Mouse (Mus musculus): ENCODE results near the gene Arhgef10l.
A peak's percentile ranks its signal among the peaks of the same experiment; 100 is the strongest.

The Arhgef10l gene

DNA sequence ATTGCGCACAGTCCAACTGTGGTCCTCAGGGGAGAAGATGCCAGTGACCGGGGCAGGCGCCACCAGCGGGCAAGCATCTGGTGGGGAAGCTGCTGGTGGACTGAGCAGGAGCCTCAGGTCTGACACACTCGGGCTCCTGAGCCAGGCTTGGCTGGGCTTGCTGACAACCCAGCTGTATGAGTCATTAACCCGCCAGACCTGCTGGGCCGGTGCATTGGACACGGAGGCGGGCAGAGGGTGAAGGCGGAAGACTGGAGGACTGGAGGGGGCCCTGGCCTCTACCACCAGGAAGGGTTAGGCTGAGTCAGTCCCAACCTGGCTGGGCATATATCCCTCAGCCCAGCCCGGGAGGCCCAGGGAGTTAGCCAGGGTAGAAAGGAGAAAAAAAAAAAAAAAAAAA lies at the start of gene Arhgef10l:
Gene Arhgef10l, minus strand, starts transcription at position 253 of the 400 bp plus-strand sequence.
- DNase-seq (ENCODE audit: low spot score) = peak; percentile 96

DNA sequence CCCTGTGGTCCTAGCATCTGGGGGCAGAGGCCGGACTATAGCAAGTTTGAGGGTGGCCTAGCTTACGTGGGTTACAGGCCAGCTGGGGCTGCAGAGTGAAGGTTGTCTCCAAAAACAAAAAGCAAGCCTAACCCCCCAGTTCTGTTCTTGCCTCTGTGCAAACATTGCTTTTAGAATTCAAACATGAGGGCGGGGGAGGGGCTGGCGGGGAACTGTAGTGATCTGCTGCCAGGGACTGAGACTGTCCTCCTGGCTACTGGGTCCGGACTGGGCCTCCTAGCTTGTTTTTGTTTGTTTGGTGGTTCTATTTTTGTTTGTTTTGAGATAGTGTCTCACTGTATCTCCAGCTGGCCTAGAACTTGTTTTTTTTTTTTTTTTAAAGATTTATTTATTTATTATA lies 48.8 kb upstream of the Arhgef10l start:
- no peak for DNase-seq (ENCODE audit: low spot score)

DNA sequence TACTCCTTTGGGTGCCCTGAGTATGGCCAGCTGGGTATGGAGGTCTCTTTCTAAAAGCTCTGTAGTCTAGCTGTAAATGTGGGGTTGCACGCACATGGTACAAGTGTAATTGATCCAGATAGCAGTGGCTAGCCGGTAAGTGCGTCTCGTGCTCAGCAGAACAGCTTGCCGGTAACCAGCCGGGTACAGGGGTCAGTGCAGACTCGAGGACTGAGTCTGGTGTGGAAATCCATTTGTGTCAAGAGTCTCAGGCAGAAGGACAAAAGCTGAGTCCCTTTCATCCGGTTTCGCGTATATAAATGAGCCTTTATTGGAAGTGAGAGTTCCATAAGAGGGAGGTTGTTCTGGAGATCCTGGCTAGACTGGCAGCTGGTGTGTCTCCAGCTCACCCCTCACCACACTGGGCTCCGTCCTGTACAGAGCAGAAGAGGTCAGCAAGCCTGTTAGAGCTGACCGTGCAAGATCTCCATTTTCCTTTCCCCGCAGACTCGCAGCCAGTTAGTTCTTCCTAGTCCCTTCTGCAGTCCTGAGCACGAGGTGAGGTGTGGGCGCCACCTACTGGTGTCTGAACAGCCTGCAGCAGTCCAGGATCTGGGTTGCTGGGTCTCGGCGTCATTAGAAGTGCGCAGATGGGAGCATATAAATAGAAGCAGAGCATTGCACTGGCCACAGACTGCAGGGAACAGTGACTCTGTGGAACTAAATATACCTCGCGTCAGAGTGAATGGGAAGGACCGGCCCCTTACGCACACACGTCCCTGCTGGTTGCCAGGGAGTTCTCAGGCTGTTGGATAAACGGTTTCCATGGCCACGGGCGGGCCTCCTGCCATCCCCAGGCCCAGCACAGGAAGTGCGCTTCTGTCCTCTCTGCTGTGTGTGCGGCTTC lies 47.9 kb upstream of the Arhgef10l start:
- DNase-seq (ENCODE audit: low spot score) = peak; percentile 92

DNA sequence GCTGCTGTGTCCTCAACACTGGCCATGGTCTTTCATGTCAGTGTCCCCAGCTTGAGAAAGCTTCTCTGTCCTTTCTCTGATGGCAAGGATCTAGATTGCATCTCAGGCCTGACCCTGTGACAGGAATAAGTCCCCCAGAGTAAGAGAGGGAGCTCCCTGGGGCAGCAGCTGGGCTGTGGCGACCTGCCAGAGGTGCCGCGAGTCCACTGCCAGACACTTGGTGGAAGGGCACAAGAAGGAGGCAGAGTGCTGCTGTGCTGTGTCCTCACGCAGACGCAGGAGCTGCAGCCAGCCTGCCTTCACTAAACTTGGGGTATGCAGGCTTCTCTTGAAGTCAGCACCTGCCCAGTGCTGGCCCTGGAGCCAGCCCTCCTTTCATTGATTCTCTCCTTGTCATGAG lies 45.5 kb upstream of the Arhgef10l start:
- DNase-seq (ENCODE audit: low spot score) = no peak

DNA sequence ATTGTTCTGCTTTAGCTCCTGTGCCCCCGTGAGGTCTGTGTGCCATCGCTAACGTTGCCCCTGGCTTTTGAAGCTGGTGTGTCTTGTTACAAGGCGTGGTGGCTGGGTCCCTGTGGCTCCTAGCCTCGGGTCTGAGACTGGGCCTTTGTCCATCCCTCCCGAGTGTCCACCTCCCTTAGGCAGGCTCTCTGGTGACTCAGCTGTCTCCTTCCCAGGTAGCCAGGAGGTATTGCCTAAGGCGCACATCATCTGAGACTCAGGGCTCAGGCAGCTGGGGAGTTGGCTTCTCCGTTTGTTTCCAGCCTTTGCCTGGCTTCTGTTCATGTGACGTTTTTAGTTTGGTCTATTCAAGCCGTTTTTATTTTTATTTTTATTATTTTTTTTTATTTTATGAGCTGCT lies 45.0 kb upstream of the Arhgef10l start:
- DNase-seq (ENCODE audit: low spot score) = no peak

DNA sequence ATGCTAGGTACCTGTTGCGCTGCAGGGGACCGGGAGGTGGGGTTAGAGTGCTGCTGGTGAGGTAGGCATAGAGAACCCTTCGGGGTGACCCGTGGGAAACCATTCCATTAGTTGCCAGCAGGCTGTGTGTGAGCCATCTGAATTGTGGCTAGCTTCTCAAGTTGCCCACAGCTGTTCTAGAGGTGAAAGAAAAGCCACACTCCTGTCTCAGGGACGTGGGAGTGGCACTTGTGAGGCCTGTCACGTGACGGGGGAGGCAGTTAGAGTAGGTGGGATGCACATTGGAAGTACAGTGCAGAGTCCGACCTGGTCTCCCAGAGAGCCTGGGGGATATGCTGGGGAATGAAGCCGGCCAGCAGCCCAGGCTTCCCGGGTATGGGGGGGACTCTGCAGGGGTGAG lies 43.8 kb upstream of the Arhgef10l start:
- DNase-seq (ENCODE audit: low spot score) = no peak

DNA sequence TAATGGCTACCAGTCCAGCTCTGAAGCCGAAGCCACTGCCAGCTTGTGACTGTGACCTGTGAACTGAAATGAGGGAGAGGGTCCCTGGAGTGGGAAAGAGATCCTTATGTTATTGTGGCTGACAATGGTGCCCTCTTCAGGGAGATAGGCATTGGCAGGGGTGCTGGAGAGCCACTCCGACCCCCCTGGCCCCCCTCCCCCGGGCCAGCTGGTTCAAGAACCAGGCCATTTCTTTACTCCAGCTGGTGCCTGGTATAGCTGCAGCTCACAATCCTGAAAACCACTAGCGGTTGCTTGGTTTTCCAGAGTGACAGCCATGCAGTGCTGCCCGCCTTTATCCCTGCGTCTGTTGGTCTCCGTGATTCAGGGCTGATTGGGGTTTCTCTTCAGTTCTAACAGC lies 43.3 kb upstream of the Arhgef10l start:
- no peak for DNase-seq (ENCODE audit: low spot score)

DNA sequence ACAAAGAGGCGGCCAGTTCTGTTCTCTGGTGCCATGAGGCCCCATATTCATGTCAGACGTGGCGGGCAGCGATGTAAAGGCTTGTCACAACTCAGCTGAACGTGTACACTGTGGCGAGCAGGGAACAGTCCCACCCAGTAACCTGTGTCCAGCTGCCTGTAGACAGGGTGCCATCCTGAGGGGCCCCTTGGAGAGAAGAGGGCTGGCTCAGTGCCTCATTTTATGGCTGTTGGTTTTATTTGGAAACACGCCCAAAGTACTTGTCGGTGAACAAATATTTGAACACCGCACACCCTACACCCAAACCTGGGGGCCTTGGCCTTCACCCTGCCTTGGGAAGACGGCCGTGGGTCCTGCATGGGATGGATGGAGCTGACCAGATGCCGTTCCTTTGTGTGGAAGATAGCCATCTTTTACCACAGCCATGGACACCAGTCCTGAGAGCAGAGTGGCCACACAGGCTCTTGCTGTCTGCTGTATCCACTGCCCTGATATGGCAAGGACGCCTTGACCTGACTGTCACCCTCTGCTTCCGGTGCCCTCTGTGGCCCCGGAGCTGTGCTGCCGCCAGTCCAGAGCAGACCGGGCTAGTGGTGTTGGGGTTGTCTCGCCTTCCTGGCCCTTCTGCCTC lies 42.6 kb upstream of the Arhgef10l start:
- peak; percentile 43 for DNase-seq (ENCODE audit: low spot score)

DNA sequence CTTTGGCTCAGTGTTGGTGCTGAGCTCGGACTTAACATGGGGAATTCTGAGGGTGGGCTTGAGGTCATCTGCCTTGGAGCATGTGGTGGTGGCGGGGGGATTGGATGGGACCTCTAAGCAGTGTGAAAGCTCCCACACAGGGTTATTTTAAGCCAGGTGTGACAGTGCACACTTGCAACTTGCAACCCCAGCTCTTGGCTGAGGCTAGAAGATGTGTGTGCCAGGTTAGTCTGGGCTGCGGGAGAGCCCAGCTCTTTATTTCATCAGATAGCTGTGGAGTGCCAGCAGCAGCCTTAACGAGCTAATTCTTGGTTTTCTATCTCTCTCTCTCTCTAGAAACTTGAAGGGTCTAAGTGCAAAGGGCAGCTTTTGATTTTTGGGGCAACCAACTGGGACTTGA lies 41.8 kb upstream of the Arhgef10l start:
- no peak for DNase-seq (ENCODE audit: low spot score)

DNA sequence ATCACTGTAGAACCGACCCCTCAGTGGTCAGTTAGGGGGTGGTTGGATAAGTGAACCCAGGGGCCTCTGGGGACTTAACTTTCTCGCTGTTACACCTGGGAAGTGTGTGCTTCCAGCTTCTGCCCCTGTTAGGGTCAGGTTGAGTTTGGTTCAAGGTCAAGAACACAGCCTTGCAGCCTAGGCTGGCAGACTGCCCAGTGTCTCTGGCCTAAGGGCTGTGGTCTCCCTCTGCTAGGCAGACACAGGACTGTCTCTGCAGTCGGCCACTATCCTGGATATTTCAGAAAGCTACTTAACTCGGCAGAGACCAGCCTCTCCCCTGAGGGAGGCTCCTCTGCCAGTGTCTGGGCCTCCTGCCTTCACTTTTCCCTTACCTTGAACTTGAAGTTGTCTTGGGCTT lies 38.4 kb upstream of the Arhgef10l start:
- DNase-seq (ENCODE audit: low spot score) = no peak

DNA sequence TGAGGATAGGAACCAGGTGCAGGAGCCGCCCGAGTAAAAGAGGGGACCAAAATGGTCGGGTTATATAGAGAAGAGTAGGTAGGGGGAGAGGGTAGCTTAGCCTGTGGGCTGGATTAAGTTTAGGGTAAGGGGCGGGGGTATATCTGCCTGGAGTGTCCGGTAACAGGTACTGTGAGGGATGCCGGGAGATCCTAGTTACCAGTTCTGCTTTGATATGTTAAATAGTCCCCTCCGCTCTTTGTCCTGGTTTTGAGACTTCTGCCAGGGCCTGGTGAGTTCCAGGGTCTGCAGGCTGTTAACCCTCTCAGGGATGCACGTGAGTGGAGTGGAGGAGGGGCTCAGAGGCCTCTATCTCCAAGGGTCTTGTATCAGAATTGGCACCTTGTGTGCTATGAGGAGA lies 37.8 kb upstream of the Arhgef10l start:
- no peak for DNase-seq (ENCODE audit: low spot score)

DNA sequence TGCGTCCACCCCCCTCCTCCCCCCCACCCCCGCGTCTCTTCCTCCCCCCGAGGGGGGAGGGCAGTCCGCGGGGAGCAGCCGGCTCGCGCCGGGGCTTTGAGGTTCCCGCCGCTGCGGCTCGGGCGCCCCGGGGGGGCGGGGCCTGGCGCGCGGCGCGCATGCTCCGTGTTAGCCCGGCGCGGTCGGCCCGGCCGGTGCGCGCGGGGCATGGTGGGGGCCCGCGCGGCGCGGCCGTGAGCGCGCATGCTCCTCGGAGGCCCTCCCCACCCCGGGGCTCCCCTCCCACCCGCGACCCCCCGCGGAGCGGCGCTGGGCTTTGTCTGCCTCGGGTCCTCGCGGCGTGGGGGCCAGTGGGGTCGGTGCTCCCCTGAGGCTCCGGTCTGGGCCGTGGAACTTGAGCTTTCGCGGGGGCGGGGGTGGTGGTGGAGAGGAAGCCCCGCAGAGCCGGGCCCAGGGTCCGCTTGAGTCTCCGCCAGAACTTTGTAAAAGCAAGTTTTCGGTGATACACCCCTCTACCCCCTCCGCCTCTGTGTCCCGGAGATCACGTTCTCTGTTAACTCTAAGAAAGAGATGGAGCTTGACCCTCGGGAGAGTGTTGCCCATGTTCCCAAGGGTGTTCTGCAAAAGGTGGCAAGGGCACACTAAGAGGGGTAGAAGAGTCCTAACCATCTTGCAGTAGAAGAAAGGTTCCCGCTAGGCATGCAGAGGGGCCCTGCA lies 37.0 kb upstream of the Arhgef10l start:
- peak; percentile 84 for DNase-seq (ENCODE audit: low spot score)

DNA sequence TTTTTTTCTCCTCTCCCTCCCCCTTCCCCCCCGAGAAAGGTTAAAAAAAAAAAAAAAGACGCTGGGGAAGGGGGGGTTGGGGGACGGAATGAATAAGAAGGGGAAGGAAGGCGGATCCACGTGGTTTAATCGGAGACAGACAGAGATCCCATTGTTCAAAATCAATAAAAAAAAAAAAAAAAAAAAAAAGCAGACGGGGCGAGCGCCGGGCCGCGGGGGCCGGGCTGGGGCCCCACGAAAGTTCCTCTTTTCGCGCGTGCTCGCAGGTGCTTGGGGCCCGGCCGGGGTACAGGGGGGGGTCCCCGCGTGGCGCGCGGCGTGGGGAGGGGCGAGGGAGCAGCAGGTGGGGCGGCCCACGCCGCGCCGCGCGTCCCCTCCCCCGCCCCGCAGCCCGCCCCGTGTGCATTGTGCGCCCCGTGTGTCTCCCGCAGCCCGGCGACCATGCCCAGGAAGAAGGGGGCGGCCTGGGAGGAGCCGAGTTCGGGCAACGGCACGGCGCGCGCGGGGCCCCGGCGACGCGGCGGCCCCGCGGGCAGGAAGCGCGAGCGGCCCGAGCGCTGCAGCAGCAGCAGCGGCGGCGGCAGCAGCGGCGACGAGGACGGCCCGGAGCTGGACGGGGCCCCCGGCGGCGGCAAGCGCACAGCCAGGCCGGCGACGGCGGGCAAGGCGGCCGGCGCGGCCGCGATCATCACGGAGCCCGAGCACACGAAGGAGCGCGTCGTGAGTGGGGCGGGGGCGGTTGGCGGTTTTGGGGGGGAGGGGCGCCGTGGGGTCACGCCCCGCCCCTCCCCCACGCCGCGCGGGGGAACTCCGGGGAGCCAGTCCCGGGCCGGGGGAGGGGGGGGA lies 36.1 kb upstream of the Arhgef10l start:
- DNase-seq (ENCODE audit: low spot score) = no peak

DNA sequence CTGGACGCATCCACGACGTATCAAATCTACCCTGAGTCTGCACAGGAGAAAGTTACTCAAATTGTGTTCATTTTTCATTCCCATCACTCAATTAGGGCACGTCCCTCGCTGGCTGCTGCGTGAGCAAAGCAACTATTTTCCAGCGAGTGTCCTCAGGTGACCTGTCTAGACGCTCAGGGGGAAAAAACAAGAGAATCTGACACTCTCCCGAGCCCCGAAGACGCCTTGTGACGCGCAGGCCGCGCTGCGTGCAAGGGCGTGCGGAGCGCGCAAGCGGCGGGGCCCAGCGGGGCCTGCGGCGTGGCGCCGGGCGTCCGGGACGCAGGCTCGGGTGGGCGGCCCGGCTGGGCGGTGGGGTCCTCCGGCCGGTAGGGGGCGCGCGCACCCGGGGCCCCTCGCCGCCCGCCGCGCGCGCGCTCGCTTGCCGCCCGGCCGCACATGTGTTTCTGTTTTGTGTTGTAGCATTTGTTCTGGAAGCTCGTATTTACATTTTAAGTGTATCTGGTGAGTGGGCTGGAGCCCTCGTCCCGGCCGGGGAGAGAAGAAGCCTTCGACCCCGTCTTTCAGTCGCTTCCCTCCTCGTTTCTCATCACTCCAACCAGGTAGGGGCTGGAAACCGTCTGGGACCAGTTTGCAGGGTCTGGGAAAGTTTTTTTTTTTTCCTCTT lies 35.4 kb upstream of the Arhgef10l start:
- peak; percentile 79 for DNase-seq (ENCODE audit: low spot score)

DNA sequence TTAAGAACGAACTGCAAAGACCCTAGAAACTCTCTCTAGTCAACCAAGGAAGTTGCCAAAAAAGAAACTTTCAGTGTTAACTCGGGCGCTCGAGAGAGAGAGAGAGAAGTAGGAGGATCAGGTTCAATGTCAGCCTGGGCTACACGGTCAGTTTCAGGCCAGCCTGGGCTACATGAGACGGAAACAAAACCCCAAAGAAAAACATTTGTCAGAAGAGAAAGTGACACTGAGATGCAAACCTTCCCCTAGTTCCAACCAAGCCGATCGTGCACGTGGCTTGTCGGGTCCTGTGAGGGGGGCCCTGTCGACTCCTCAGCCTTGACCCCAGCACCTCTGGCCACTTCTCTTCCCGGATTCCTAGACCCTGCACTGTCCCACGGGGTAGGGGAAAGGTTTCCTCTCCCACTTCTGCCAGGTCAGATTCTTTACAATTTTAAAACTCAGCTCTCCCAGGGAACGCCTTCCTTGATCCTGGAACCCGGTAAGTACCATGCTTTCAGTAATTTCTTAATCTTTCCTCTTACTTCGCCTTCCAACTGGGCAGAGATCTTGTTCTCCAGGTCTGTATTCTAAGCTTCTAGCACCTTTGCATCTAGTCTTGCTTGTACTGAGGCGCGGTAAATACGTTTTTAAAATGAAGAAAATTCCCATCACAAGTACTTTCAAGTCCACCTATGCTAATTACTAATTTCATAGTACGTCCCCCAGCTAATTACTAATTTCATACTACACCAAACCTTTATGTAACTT lies 34.6 kb upstream of the Arhgef10l start, which contains the start of gene Rcc2:
Gene Rcc2, plus strand, starts transcription at position 273 of the 750 bp plus-strand sequence.
- no peak for DNase-seq (ENCODE audit: low spot score)

DNA sequence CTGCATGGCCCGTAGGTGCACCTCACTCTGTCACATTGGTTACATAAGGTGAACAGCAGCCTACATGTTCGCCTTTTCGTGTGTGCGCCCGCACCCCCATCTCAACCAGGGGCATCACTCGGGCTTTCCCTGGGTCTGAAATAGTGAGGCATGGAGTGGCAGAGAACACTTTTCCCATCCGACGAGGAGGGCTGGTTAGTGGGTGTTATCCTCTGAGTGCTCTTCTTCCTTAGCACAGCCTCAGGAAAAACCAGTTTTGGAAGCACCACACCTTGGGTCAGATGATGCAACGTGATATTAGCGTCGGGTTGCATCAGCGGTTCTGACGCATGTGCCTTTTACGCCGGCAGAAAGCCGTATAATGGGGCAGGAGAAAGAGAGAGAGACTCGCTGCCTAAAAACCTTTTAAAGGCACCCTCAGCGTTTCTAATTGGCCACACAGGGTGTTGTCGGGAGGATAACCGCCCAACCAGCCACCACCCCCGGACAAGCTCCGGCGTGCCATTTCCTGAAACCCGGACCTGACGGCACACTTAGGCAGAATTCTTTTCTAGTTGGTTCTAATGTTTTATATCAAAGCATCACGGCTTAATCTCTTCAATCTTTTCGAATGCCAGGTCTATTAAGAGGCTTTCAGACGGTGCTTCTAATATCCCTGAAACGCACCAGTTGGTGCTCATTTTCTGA lies 33.8 kb upstream of the Arhgef10l start:
- peak; percentile 85 for DNase-seq (ENCODE audit: low spot score)

DNA sequence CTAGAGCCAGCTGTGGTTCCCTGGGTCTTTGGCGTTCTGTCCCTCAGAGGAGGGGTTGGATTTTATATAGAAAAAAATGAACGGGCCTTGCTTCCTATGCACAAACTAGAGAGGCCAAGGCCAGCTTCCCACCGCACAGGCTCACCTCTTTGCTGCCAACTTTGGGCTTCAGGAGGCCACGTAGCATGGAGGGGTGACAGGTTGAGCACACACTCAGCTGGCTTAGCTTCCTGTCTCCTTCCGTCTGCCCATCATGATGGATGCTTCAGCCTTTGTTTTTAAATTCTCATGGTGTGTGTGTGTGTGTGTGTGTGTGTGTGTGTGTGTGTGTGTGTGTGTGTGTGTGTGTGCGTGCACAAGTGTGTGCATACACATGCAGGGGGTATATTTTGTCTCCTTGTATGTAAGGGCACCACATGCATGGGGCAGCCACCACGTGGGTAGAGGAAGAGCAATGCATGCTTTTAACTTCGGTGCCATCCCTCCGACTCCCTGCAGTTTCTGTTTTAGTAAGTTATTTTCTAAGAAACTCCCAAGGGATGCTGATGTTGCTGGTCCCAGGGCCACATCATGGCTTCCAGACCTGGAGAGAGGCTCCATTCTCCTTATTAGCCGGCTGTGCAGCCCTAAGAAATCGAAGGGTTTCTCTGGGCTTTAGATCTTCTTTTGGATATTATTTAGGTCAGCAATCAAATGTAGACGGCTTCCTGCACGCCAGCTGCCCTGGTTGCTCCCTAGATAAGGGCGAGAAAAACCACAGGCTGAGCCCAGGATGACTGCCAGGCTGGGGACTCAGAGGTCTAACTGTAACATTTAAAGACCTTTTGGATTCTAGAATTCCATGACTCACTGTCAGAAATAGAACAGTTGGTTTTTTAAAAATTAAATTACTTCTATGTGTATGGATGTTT lies 30.1 kb upstream of the Arhgef10l start:
- DNase-seq (ENCODE audit: low spot score) = no peak

DNA sequence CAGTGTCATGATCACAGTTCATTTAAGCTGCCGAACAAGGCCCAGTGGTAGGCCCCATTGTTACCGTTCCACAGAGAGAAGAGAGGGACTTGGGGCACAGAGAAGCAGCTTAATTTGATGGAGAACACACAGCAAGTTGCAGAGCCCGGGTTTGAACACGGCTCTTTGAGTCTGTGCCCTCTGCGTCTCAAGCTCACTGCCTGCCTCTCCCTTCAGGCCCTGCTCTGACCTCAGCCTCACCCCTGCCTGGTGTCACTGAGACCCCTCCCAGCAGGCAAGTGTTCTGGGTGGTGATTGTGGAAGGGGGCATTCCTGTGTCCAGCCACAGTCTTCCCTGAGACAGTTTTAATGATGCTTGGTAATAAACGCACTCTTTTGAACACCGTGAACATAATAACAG lies 29.3 kb upstream of the Arhgef10l start:
- DNase-seq (ENCODE audit: low spot score) = no peak

DNA sequence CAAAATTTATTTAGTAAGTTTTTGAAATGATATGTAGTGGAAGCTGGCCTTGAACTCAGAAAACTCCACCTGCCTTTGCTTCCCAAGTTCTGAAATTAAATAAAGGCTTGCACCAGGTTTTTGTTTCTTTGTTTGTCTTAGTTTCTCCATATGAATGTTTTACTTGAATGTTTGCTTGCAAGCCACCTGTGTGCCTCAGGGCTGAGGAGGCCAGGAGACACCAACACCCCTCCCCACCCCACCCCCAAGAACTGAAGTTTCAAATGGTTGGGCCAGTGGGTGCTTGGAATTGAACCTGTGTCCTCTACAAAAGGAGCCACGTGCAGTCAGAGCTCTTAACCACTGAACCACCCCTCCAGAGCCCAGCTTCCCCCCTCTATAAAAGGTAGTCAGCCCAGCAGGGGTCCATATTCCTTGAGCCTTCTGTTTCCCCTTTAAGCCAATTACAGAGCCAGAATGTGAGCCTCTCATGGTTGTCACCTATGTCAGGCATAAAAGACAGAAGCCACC lies 28.8 kb upstream of the Arhgef10l start:
- no peak for DNase-seq (ENCODE audit: low spot score)

Data from urinary bladder, postnatal 14 days (tissue).